Mouse (Mus musculus) cerebellum, postnatal 4 days (tissue): ENCODE data around the gene Gm17662.

Source experiments
- DNase-seq, 2 experiments: peaks; one replicate each; pipeline ENCODE4 v3.0.0; 2022; ENCODE audit warnings: low spot score in 2 of 2, mixed read lengths in 1 of 2

Gene Gm17662

GRCm38 (mm10) chr4:104857029-104857428 lies at the start of gene Gm17662:
TSS of gene Gm17662 (plus strand) at chr4:104857329.
- no peak for DNase-seq

- DNase-seq, result no peak
Observed at GRCm38 (mm10) chr4:104810710-104811286, 46.3 kb upstream of the Gm17662 start.

GRCm38 (mm10) chr4:104813617-104814016 lies 43.5 kb upstream of the Gm17662 start:
- no peak for DNase-seq

- DNase-seq, result no peak
Observed at GRCm38 (mm10) chr4:104816519-104817232, 40.5 kb upstream of the Gm17662 start.

DNA sequence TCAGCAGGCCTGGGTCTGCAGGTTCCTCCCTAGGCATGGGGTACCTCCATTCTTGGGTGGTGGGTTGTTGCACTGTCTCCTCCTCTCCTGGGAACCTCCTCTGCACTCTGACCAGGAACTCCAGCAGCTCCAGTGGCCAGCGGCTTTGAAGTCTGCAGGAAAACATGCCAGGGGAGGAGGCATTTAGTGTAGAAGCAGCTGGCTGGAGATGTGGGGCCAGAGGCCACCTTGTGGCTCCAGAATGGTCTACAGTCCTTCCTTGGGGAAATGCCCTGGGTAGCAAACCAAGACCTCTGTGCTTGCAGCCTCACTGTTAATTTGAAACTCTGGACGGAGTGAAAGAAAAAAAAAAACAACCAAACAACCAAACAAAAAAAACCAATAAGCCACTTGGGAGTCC lies 39.6 kb upstream of the Gm17662 start:
- DNase-seq, result no peak

GRCm38 (mm10) chr4:104818986-104819385 lies 38.1 kb upstream of the Gm17662 start:
- DNase-seq, result no peak

DNA sequence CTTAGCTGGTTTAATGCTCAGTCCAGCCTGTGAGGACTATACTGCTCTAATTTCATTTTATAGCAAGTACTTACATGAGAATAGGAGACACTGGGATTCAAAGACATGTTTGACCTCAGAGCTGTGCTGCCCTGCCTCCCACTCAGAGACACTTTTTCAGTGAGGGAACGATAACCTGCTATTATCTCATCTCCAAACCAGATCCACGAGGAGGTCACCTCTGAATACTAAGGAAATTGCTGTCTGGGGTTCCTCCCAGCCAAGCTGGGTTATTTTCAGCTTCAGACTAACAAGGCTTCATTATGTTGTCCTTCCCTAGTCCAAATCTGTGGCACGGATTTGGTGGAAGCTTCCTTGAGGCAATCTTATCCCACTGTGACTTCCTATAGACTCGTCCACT lies 37.2 kb upstream of the Gm17662 start:
- DNase-seq, result no peak

GRCm38 (mm10) chr4:104823597-104824101 lies 33.5 kb upstream of the Gm17662 start:
- DNase-seq, result no peak

- no peak for DNase-seq
Observed at GRCm38 (mm10) chr4:104824381-104825077, 32.6 kb upstream of the Gm17662 start.

GRCm38 (mm10) chr4:104828939-104829338 lies 28.2 kb upstream of the Gm17662 start:
- DNase-seq, result peak in 1 of 2 experiments; percentile 16

DNA sequence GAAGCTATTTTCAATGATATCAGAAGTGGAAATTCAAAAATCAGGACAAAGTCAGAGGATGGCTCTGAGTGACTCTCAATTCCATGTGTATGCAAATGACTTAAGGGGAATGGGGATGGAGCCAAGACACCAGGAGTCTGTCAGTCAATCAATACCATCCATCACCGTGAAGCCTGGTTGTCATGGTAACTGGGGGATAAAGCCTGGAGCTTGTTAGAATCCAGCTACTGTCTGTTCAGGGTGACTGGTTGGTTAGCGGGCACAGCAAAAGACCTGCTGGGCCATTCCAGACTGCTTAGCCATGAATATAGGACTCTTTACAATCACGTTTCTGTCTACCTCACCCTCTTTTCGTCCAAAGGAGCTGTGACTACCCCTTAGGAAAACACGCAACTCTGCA lies 22.0 kb upstream of the Gm17662 start:
- DNase-seq, result no peak

DNA sequence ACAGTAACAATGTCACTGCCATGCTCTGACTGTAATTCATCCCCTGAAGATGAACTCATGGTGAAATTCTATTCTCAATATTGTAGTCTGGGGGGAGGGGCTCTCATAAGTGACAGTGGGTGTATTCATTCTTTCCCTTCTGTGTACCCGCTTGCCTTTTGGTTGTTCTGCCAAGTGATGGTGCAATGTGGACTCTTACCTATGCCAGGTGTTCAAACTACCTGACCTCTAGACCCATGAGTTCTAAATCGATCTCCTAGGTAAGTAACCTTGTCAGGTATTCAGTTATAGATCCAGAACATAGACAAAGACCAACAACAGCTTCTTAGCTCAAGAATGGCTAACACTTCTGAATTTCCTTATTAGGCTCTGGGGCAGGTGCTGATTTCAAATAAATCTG lies 18.8 kb upstream of the Gm17662 start:
- no peak for DNase-seq

- no peak for DNase-seq
Observed at GRCm38 (mm10) chr4:104842204-104842603, 14.9 kb upstream of the Gm17662 start.

GRCm38 (mm10) chr4:104843546-104843945 lies 13.6 kb upstream of the Gm17662 start:
- DNase-seq, result no peak

DNA sequence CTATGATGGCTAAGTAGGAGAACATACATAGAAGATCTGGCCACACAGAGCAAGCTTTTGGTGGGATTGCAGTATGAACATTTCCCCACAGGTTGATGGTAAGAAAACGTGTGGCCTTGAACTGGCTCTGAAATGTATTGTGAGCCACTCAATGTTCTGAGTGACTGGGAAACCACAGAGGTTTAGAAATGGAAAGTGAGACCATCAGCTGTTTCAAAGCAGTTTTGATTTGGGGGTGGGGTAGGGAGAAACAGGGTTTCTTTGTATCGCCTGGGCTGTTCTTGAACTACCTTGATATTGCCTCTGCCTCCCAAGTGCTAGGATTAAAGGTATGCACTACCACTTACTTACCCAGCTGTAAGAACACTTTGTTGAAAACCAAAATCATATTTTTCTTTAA lies 1.9 kb upstream of the Gm17662 start:
- no peak for DNase-seq

- DNase-seq, result no peak
Observed at GRCm38 (mm10) chr4:104857823-104858222, 694 bp downstream of the Gm17662 start.

GRCm38 (mm10) chr4:104861241-104861640 lies 4.1 kb downstream of the Gm17662 start:
- DNase-seq, result no peak

GRCm38 (mm10) chr4:104864397-104864796 lies 7.3 kb downstream of the Gm17662 start:
- no peak for DNase-seq

DNA sequence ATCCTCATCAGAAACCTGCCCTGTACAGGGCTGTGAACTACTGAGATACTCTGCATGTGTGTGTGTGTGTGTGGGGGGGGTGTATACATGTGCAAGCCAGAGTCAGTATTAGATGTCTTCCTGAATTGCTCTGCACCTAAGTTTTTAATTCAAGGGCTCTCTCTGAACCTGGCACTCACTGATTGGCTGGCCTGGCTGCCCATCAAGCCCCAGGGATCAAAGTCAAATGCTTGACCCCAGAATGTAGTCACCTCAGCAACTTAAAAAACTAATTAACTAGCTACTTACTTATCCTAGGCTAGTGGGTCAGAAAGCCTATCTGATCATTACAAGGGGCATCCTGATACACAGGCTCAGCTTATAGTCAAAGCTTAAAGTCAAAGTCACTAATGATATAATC lies 12.5 kb downstream of the Gm17662 start:
- no peak for DNase-seq

DNA sequence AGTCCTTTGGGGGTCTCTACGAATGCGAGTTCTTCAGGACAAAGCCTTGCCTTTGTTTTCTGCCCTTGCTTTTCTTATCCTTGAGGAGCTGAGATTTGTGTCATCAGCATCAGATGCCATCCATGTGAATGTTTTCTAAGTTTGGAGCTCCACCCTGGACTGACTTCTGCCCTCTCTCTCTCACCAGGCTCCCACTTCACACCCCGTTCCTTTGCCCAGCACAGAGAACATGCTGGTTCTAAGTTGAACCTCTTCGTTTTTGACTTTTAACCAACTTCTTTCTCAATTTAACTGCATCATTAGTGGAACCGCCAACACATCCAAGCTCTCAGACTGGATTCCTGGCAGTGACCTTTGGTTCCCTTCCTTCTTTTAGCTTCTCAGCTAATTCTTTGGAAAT lies 13.1 kb downstream of the Gm17662 start:
- DNase-seq, result no peak

- no peak for DNase-seq
Observed at GRCm38 (mm10) chr4:104875832-104876231, 18.7 kb downstream of the Gm17662 start.

- DNase-seq, result no peak
Observed at GRCm38 (mm10) chr4:104876323-104876722, 19.2 kb downstream of the Gm17662 start, which contains the start of gene C8a. TSS of gene C8a (minus strand) at chr4:104876398.

GRCm38 (mm10) chr4:104887486-104887885 lies 30.4 kb downstream of the Gm17662 start:
- DNase-seq, result no peak
